Mouse (Mus musculus): ENCODE results near the gene B3galt1.

Gene B3galt1

GRCm38 (mm10) chr2:68061341-68061740 is 495.7 kb downstream of the B3galt1 start:
- no peak for DNase-seq (ENCODE audit: low spot score)

- DNase-seq (ENCODE audit: low spot score) = no peak
Measured at GRCm38 (mm10) chr2:68079426-68080360, 514.0 kb downstream of the B3galt1 start.

GRCm38 (mm10) chr2:68080872-68081280 is 515.2 kb downstream of the B3galt1 start:
- DNase-seq (ENCODE audit: low spot score) = no peak

- DNase-seq (ENCODE audit: low spot score) = no peak
Measured at GRCm38 (mm10) chr2:68084483-68084882, 518.8 kb downstream of the B3galt1 start.

GRCm38 (mm10) chr2:68086101-68086500 is 520.4 kb downstream of the B3galt1 start:
- DNase-seq (ENCODE audit: low spot score) = no peak

GRCm38 (mm10) chr2:68091559-68091958 is 525.9 kb downstream of the B3galt1 start:
- DNase-seq (ENCODE audit: low spot score) = no peak

- DNase-seq (ENCODE audit: low spot score) = no peak
Measured at GRCm38 (mm10) chr2:68104641-68105040, 539.0 kb downstream of the B3galt1 start.

GRCm38 (mm10) chr2:68118076-68118475 is 552.4 kb downstream of the B3galt1 start:
- DNase-seq (ENCODE audit: low spot score) = no peak

- DNase-seq (ENCODE audit: low spot score) = no peak
Measured at GRCm38 (mm10) chr2:68124751-68125150, 559.1 kb downstream of the B3galt1 start.

GRCm38 (mm10) chr2:68141094-68141493 is 575.4 kb downstream of the B3galt1 start:
- DNase-seq (ENCODE audit: low spot score) = no peak

GRCm38 (mm10) chr2:68143292-68143691 is 577.6 kb downstream of the B3galt1 start:
- no peak for DNase-seq (ENCODE audit: low spot score)

GRCm38 (mm10) chr2:68159751-68160150 is 594.1 kb downstream of the B3galt1 start:
- no peak for DNase-seq (ENCODE audit: low spot score)

- DNase-seq (ENCODE audit: low spot score) = no peak
Measured at GRCm38 (mm10) chr2:68160566-68160965, 594.9 kb downstream of the B3galt1 start.

GRCm38 (mm10) chr2:68162012-68162411 is 596.3 kb downstream of the B3galt1 start:
- DNase-seq (ENCODE audit: low spot score) = no peak

- no peak for DNase-seq (ENCODE audit: low spot score)
Measured at GRCm38 (mm10) chr2:68171306-68171705, 605.6 kb downstream of the B3galt1 start.
